Mouse (Mus musculus): Measurements from ENCODE around the gene 4930563M21Rik.
"Not testable (repeated sequence)": the region's sequence is repeated elsewhere in the genome, so short reads cannot be mapped to it uniquely, and the experiment has no call there.

Gene 4930563M21Rik

GRCm38 (mm10) chr9:56010450-56010849, at the start of gene 4930563M21Rik:
Gene 4930563M21Rik (minus strand): TSS chr9:56010550.
- no peak for DNase-seq

GRCm38 (mm10) chr9:56056147-56056546, 45.8 kb upstream of the 4930563M21Rik start:
- DNase-seq, result no peak

- no peak for DNase-seq
These were observed 43.4 kb upstream of the 4930563M21Rik start for GRCm38 (mm10) chr9:56053796-56054195.

GRCm38 (mm10) chr9:56042181-56042621, 31.9 kb upstream of the 4930563M21Rik start:
- DNase-seq, result no peak

- peak; percentile 97 for DNase-seq
These were observed 31.2 kb upstream of the 4930563M21Rik start, which contains the start of gene Rcn2 for GRCm38 (mm10) chr9:56041372-56042180. Gene Rcn2 (plus strand): TSS chr9:56041845.

GRCm38 (mm10) chr9:56032219-56032618, 21.9 kb upstream of the 4930563M21Rik start:
- DNase-seq, result no peak

GRCm38 (mm10) chr9:56027292-56027691, 16.9 kb upstream of the 4930563M21Rik start:
- DNase-seq, result no peak

GRCm38 (mm10) chr9:56024772-56025171, 14.4 kb upstream of the 4930563M21Rik start:
- no peak for DNase-seq

GRCm38 (mm10) chr9:56004679-56005078, 5.7 kb downstream of the 4930563M21Rik start:
- DNase-seq, result not testable (repeated sequence)

- peak; percentile 28 for DNase-seq
These were observed 63.5 kb downstream of the 4930563M21Rik start for GRCm38 (mm10) chr9:55946819-55947218.

- peak; percentile 19 for DNase-seq
These were observed 69.0 kb downstream of the 4930563M21Rik start for GRCm38 (mm10) chr9:55941356-55941755.

- no peak for DNase-seq
These were observed 71.7 kb downstream of the 4930563M21Rik start for GRCm38 (mm10) chr9:55938618-55938985.

GRCm38 (mm10) chr9:55937664-55938617, 72.4 kb downstream of the 4930563M21Rik start, which contains the start of gene Scaper:
Gene Scaper (minus strand): TSS chr9:55938119.
- DNase-seq, result peak; percentile 84

GRCm38 (mm10) chr9:55937224-55937663, 73.1 kb downstream of the 4930563M21Rik start:
- DNase-seq, result peak; percentile 17

- DNase-seq, result no peak
These were observed 77.9 kb downstream of the 4930563M21Rik start for GRCm38 (mm10) chr9:55932482-55932881.

GRCm38 (mm10) chr9:55918579-55918978, 91.8 kb downstream of the 4930563M21Rik start:
- DNase-seq, result no peak

GRCm38 (mm10) chr9:55916751-55917150, 93.6 kb downstream of the 4930563M21Rik start:
- no peak for DNase-seq

All from cerebellum, adult 8-10 months (tissue).